Comparison of ENCODE assay signal across 10 mouse cellular contexts in the genomic region with DNA sequence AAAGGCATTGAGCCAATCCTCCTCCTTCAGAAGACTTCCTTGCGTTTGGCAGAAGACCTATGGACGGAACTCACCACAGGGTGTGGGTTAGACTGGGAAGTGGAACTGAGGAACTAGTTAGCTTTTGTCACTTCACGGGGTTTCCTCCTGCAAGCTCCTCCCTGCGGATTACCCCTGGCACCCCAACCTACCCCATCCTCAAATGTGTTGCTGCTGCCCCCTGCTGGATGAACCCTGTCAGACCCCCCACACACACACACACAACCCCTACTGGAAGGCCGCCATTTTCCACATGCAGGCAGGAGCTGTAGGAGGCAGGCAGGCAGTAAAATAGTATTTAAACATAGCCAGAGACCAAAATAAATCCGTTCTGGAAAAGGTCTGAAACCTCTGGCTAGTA. TPM values are rescaled to one million over a fixed set of nuclear protein-coding genes. Genes with fewer than 3 reads are reported as not detected.
DNase-seq lines count a peak whose midpoint lies in the region; ATAC-seq and TF ChIP-seq lines count a peak whose summit lies in the region.
"Had no signal": no experiment of that assay in that cellular context is flagged by ENCODE, and none has a peak within 500 bp of the region (broad histone marks: within the 10 kb centered on the region; RNA-seq: fewer than 3 reads in every experiment).

No protein-coding gene starts in this region.

- H3K9ac ChIP-seq in forebrain, postnatal 0 days, result no peak overlapping the region
- H3K9ac ChIP-seq in forebrain, embryonic 16.5 days (replicated peaks; ENCODE audit: low read depth, low read length), result no peak overlapping the region
- no peak overlapping the region for H3K9ac ChIP-seq in lung, embryonic 14.5 days
- H3K9ac ChIP-seq: limb, embryonic 12.5 days had no signal

- H3K36me3 ChIP-seq in forebrain, postnatal 0 days (ENCODE audit: insufficient read depth), result no peaks in the 10 kb centered on the region
- no peaks in the 10 kb centered on the region for H3K36me3 ChIP-seq in forebrain, embryonic 16.5 days (ENCODE audit: control insufficient read depth, insufficient read depth)
- H3K36me3 ChIP-seq in lung, embryonic 14.5 days (ENCODE audit: insufficient read depth), result no peaks in the 10 kb centered on the region
- H3K36me3 ChIP-seq: limb, embryonic 12.5 days had no signal

- TF ChIP-seq CTCF in forebrain, postnatal 0 days (IDR thresholded peaks at IDR 0.05; ENCODE audit: low read depth), result peak; percentile 33; the same call in 1 of the 2 replicates
- peak; percentile 51 for TF ChIP-seq CTCF in lung, embryonic 14.5 days (IDR thresholded peaks at IDR 0.05; ENCODE audit: low read depth)

- WGBS in forebrain, postnatal 0 days, result 67% methylated on average over 6 of the region's 6 CpGs
- 83% methylated on average over 6 of the region's 6 CpGs for WGBS in forebrain, embryonic 16.5 days
- WGBS in lung, embryonic 14.5 days, result 76% methylated on average over 6 of the region's 6 CpGs

- no peak for ATAC-seq in forebrain, postnatal 0 days
- ATAC-seq in forebrain, embryonic 16.5 days, result no peak
- peak; percentile 79 for ATAC-seq in erythroid progenitor cell, adult 5-6 weeks (replicated peaks; ENCODE audit: low FRiP score, poor library complexity, severe bottlenecking)
- ATAC-seq in lung, embryonic 14.5 days (ENCODE audit: insufficient read depth), result no peak

- H3K4me3 ChIP-seq in forebrain, postnatal 0 days (ENCODE audit: low read depth, low read length), result no peak overlapping the region
- H3K4me3 ChIP-seq in forebrain, embryonic 16.5 days (replicated peaks; ENCODE audit: low read length), result no peak overlapping the region
- no peak overlapping the region for H3K4me3 ChIP-seq in lung, embryonic 14.5 days (ENCODE audit: low read depth, low read length)
- H3K4me3 ChIP-seq: limb, embryonic 12.5 days had no signal

- H3K9me3 ChIP-seq in forebrain, postnatal 0 days (ENCODE audit: low read length), result no peaks in the 10 kb centered on the region
- H3K9me3 ChIP-seq in forebrain, embryonic 16.5 days (ENCODE audit: control insufficient read depth, low read length), result no peaks in the 10 kb centered on the region
- H3K9me3 ChIP-seq in lung, embryonic 14.5 days (ENCODE audit: low read depth, low read length), result no peaks in the 10 kb centered on the region
- H3K9me3 ChIP-seq: limb, embryonic 12.5 days had no signal

- no peak overlapping the region for H3K4me2 ChIP-seq in forebrain, postnatal 0 days (ENCODE audit: low read depth)
- no peak overlapping the region for H3K4me2 ChIP-seq in forebrain, embryonic 16.5 days (ENCODE audit: low read length)
- H3K4me2 ChIP-seq in lung, embryonic 14.5 days, result no peak overlapping the region
- H3K4me2 ChIP-seq: limb, embryonic 12.5 days had no signal

- no peaks in the 10 kb centered on the region for H3K4me1 ChIP-seq in forebrain, postnatal 0 days (ENCODE audit: insufficient read depth)
- H3K4me1 ChIP-seq in forebrain, embryonic 16.5 days (replicated peaks; ENCODE audit: control insufficient read depth, insufficient read depth, low read length), result no peaks in the 10 kb centered on the region
- H3K4me1 ChIP-seq in lung, embryonic 14.5 days (ENCODE audit: insufficient read depth), result no peaks in the 10 kb centered on the region

- H3K27me3 ChIP-seq in forebrain, postnatal 0 days (ENCODE audit: insufficient read depth, low read length), result no peaks in the 10 kb centered on the region
- H3K27me3 ChIP-seq in forebrain, embryonic 16.5 days (replicated peaks; ENCODE audit: control insufficient read depth, insufficient read depth, low read length), result no peaks in the 10 kb centered on the region
- H3K27me3 ChIP-seq in lung, embryonic 14.5 days (ENCODE audit: insufficient read depth, low read length), result no peaks in the 10 kb centered on the region
- H3K27me3 ChIP-seq: limb, embryonic 12.5 days had no signal

- DNase-seq in forebrain, postnatal 0 days, result no peak
- DNase-seq in adipocyte (ENCODE audit: low spot score), result peak; percentile 35
- DNase-seq in kidney, postnatal 25 days, result peak; percentile 72 to 78
- DNase-seq in lung, embryonic 14.5 days, result peak; percentile 23
- DNase-seq in spleen, postnatal 10 days (ENCODE audit: low spot score in 2 of 2), result peak; percentile 73 to 91
- DNase-seq in neural tube, embryonic 10.5 days (ENCODE audit: extremely low spot score, low spot score), result no peak

- H3K27ac ChIP-seq in forebrain, postnatal 0 days (ENCODE audit: low read depth, low read length), result no peak overlapping the region
- H3K27ac ChIP-seq in forebrain, embryonic 16.5 days (ENCODE audit: low read length), result no peak overlapping the region
- H3K27ac ChIP-seq in lung, embryonic 14.5 days (ENCODE audit: low read depth), result no peak overlapping the region
- H3K27ac ChIP-seq: limb, embryonic 12.5 days had no signal

RNA-seq across cellular contexts. Expression of a gene that starts 23.1 kb away (rescaled TPM):
- total RNA-seq in forebrain, postnatal 0 days (2014; rRNA removed), result not detected in 2 replicates
- not detected in 2 replicates for polyA plus RNA-seq in forebrain, postnatal 0 days (2015; fragmentation: Nextera tagmentation; extraction: Ambion mirVana)
- polyA plus RNA-seq in forebrain, embryonic 16.5 days (2015; fragmentation: Nextera tagmentation; extraction: Ambion mirVana), result not detected in 2 replicates
- total RNA-seq in erythroid progenitor cell, adult 5-6 weeks (2015; ENCODE audit: low replicate concordance), result 6.1 and 7.1 TPM in 2 replicates
- total RNA-seq in erythroid progenitor cell, adult 5-6 weeks (2017; ENCODE audit: low replicate concordance), result 3.2 TPM in 1 of 2 replicates, not detected in the other
- polyA plus RNA-seq in lung, embryonic 14.5 days (2014; fragmentation: Nextera tagmentation; extraction: Ambion mirVana), result not detected in 2 replicates
- total RNA-seq: adrenal gland, postnatal 4 days had no signal
- polyA plus RNA-seq: limb, embryonic 12.5 days had no signal

RNA-seq across cellular contexts. Expression of a gene that starts 37.3 kb away (rescaled TPM):
- total RNA-seq in forebrain, postnatal 0 days (2014; rRNA removed), result 10.2 and 12.5 TPM in 2 replicates
- 6.4 and 7.6 TPM in 2 replicates for polyA plus RNA-seq in forebrain, postnatal 0 days (2015; fragmentation: Nextera tagmentation; extraction: Ambion mirVana)
- polyA plus RNA-seq in forebrain, embryonic 16.5 days (2015; fragmentation: Nextera tagmentation; extraction: Ambion mirVana), result 9.0 TPM in 2 replicates
- total RNA-seq in erythroid progenitor cell, adult 5-6 weeks (2015; ENCODE audit: low replicate concordance), result 26.3 and 40.7 TPM in 2 replicates
- total RNA-seq in erythroid progenitor cell, adult 5-6 weeks (2017; ENCODE audit: low replicate concordance), result 8.7 and 11.8 TPM in 2 replicates
- 37.6 and 42.6 TPM in 2 replicates for polyA plus RNA-seq in lung, embryonic 14.5 days (2014; fragmentation: Nextera tagmentation; extraction: Ambion mirVana)

RNA-seq across cellular contexts. Expression of a gene that starts 44.3 kb away (rescaled TPM):
- 45.2 and 51.0 TPM in 2 replicates for total RNA-seq in forebrain, postnatal 0 days (2014; rRNA removed)
- polyA plus RNA-seq in forebrain, postnatal 0 days (2015; fragmentation: Nextera tagmentation; extraction: Ambion mirVana), result 13.5 and 16.7 TPM in 2 replicates
- 9.9 and 10.2 TPM in 2 replicates for polyA plus RNA-seq in forebrain, embryonic 16.5 days (2015; fragmentation: Nextera tagmentation; extraction: Ambion mirVana)
- total RNA-seq in erythroid progenitor cell, adult 5-6 weeks (2015; ENCODE audit: low replicate concordance), result 14.1 and 15.9 TPM in 2 replicates
- total RNA-seq in erythroid progenitor cell, adult 5-6 weeks (2017; ENCODE audit: low replicate concordance), result 17.5 and 18.5 TPM in 2 replicates
- 19.9 and 23.9 TPM in 2 replicates for polyA plus RNA-seq in lung, embryonic 14.5 days (2014; fragmentation: Nextera tagmentation; extraction: Ambion mirVana)

RNA-seq across cellular contexts. Expression of a gene that starts 44.3 kb away (rescaled TPM):
- total RNA-seq in forebrain, postnatal 0 days (2014; rRNA removed), result 18.0 and 21.2 TPM in 2 replicates
- 11.5 and 12.8 TPM in 2 replicates for polyA plus RNA-seq in forebrain, postnatal 0 days (2015; fragmentation: Nextera tagmentation; extraction: Ambion mirVana)
- 13.9 and 15.7 TPM in 2 replicates for polyA plus RNA-seq in forebrain, embryonic 16.5 days (2015; fragmentation: Nextera tagmentation; extraction: Ambion mirVana)
- total RNA-seq in erythroid progenitor cell, adult 5-6 weeks (2015; ENCODE audit: low replicate concordance), result 3.2 TPM in 1 of 2 replicates, not detected in the other
- 7.9 and 16.9 TPM in 2 replicates for total RNA-seq in erythroid progenitor cell, adult 5-6 weeks (2017; ENCODE audit: low replicate concordance)
- polyA plus RNA-seq in lung, embryonic 14.5 days (2014; fragmentation: Nextera tagmentation; extraction: Ambion mirVana), result 17.3 and 20.4 TPM in 2 replicates

Comparison
In these comparisons a context has a peak if more than half of its experiments do, and no peak if none do; other contexts are left out.
1. DNase-seq: peak in adipocyte (single experiment), kidney, postnatal 25 days (2 of 2), lung, embryonic 14.5 days (single experiment) and spleen, postnatal 10 days (2 of 2); none in forebrain, postnatal 0 days (single experiment) and neural tube, embryonic 10.5 days (single experiment).